Mouse (Mus musculus) myocyte (in vitro differentiated cells): ENCODE measurements around the gene Nnat. TPM values are rescaled to one million over a fixed set of nuclear protein-coding genes. Genes with fewer than 3 reads are reported as not detected.

Experiments used
- H3K27me3 ChIP-seq: one replicate; pipeline ENCODE4 v1.6.1; 2011; ENCODE audit not compliant: control insufficient read depth, insufficient read depth, insufficient read length
- H3K36me3 ChIP-seq: one replicate; pipeline ENCODE4 v1.6.1; 2011; ENCODE audit not compliant: control insufficient read depth, insufficient read depth
- H3K4me2 ChIP-seq: one replicate; pipeline ENCODE4 v1.6.1; 2011; ENCODE audit warnings: low read depth, control low read depth
- H3K4me3 ChIP-seq: one replicate; pipeline ENCODE4 v1.5.1; 2011; ENCODE audit warnings: mild to moderate bottlenecking, control low read depth, moderate library complexity
- H3K79me2 ChIP-seq: one replicate; pipeline ENCODE4 v1.6.1; 2011; ENCODE audit not compliant: control insufficient read depth, insufficient read depth
- H3ac ChIP-seq: one replicate; pipeline ENCODE4 v1.6.1; 2011; ENCODE audit not compliant: control insufficient read depth, insufficient read length
- CEBPB ChIP-seq: IDR thresholded peaks from 2 replicates; pipeline ENCODE4 v1.6.1; 2011; ENCODE audit warnings: mild to moderate bottlenecking, moderate library complexity; ENCODE audit not compliant: poor library complexity, insufficient read depth, severe bottlenecking
- E2F4 ChIP-seq: IDR thresholded peaks from one replicate; pipeline ENCODE4 v1.6.1; 2011; ENCODE audit warnings: mild to moderate bottlenecking, control low read depth, moderate library complexity; ENCODE audit not compliant: insufficient read depth
- MAX ChIP-seq: IDR thresholded peaks from one replicate; pipeline ENCODE4 v1.6.1; 2011; ENCODE audit warnings: low read depth, mild to moderate bottlenecking, control low read depth
- MYOD1 ChIP-seq, 3 experiments: IDR thresholded peaks; one replicate each; pipeline ENCODE4 v1.6.1; 2011; ENCODE audit warnings: control low read depth in 2 of 3, low read depth in 2 of 3, mild to moderate bottlenecking in 2 of 3, moderate library complexity in 1 of 3; ENCODE audit not compliant: insufficient read length in 2 of 3, control insufficient read depth in 1 of 3
- MYOG ChIP-seq, 3 experiments: IDR thresholded peaks; one replicate each; pipeline ENCODE4 v1.6.1; 2011; ENCODE audit warnings: control low read depth in 2 of 3, low read depth in 2 of 3, mild to moderate bottlenecking in 2 of 3; ENCODE audit not compliant: insufficient read length in 2 of 3, control insufficient read depth in 1 of 3, insufficient read depth in 1 of 3
- POLR2A ChIP-seq: IDR thresholded peaks from one replicate; pipeline ENCODE4 v1.6.1; 2011; ENCODE audit warnings: low read depth, mild to moderate bottlenecking, control low read depth, moderate library complexity; ENCODE audit not compliant: insufficient read length
- POLR2AphosphoS2 ChIP-seq: IDR thresholded peaks from one replicate; pipeline ENCODE4 v1.6.1; 2011; ENCODE audit warnings: low read depth, control low read depth; ENCODE audit not compliant: insufficient read length
- REST ChIP-seq: IDR thresholded peaks from one replicate; pipeline ENCODE4 v1.6.1; 2011; ENCODE audit warnings: mild to moderate bottlenecking, control low read depth, moderate library complexity; ENCODE audit not compliant: insufficient read depth, insufficient read length
- SRF ChIP-seq: IDR thresholded peaks from one replicate; pipeline ENCODE4 v1.6.1; 2011; ENCODE audit warnings: low read depth; ENCODE audit not compliant: control insufficient read depth, insufficient read length
- TCF12 ChIP-seq: IDR thresholded peaks from one replicate; pipeline ENCODE4 v1.6.1; 2011; ENCODE audit warnings: mild to moderate bottlenecking, control low read depth; ENCODE audit not compliant: poor library complexity, insufficient read depth, severe bottlenecking
- TCF3 ChIP-seq: IDR thresholded peaks from one replicate; pipeline ENCODE4 v1.6.1; 2011; ENCODE audit warnings: low read depth, control low read depth; ENCODE audit not compliant: insufficient read length
- USF1 ChIP-seq: IDR thresholded peaks from one replicate; pipeline ENCODE4 v1.6.1; 2011; ENCODE audit warnings: low read depth, mild to moderate bottlenecking, control low read depth, moderate library complexity
- polyA plus RNA-seq: library from polyadenylated mRNA; unstranded; fragments of >200 nt; fragmentation: generic; extraction: Trizol; gene quantifications from one replicate; pipeline ENCODE4 v1.2.1, GENCODE M21; 2012; ENCODE audit warnings: missing spikeins

Nnat gene
- 1.1 TPM for polyA plus RNA-seq

DNA sequence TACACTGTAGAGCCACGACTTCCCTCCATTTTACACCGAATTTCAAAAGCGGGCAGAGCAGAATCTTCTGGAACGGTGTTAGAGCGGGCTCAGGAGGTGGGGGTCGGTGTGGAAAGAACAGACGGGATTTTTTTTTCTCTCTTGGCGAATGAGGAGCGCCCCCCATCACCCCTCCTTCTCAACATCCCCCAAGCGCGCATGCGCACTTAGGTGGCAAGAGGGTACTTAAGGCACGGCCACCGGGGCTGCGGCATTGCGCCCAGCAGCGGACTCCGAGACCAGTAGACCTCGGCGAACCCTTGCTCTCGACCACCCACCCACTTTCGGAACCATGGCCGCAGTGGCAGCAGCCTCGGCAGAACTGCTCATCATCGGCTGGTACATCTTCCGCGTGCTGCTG lies at the start of gene Nnat:
TSS of gene Nnat (plus strand) at position 221 of the 400 bp plus-strand sequence.
- Histone ChIP-seq H3K4me3 (no peak within 1 kb of the TSS), H3K79me2 (peaks cover 77% of the 10 kb centered on the region), H3ac (no peak within 1 kb of the TSS), H3K27me3 (no peaks in the 10 kb centered on the region), H3K4me2 (no peak within 1 kb of the TSS), H3K36me3 (peaks cover 28% of the 10 kb centered on the region)
- TF ChIP-seq MAX, result no peak
- TF ChIP-seq POLR2A, result no peak
- no peak for TF ChIP-seq TCF12
- no peak for TF ChIP-seq CEBPB
- no peak for TF ChIP-seq USF1
- no peak for TF ChIP-seq MYOD1 (IDR thresholded peaks at IDR 0.05; ENCODE audit: control insufficient read depth in 1 of 3, insufficient read length in 2 of 3, low read depth in 2 of 3)
- no peak for TF ChIP-seq REST
- TF ChIP-seq TCF3, result no peak

DNA sequence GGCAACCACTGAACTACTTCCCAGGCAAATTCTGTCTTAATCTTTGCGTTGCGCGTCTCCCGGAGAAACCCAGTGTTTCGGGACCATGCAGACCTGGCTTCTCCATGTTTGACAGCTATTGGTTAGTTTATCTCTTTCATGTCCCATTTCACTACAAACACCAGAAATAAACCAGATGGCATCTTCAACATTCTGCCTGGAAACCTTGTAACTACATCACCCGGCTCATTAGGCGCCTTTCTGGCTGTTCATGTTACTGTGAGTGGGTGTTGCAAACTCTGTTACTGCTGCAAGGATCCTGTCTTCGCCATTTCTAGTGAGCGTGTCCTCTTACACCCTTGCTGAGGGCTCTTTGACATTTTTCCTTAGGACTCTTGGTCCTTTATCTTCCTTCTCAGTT lies 47.0 kb upstream of the Nnat start:
- Histone ChIP-seq H3K4me2 (no peak overlapping the region), H3K27me3 (peaks cover 63% of the 10 kb centered on the region), H3K36me3 (no peaks in the 10 kb centered on the region), H3K4me3 (no peak overlapping the region), H3ac (no peak overlapping the region), H3K79me2 (no peaks in the 10 kb centered on the region)
- TF ChIP-seq CEBPB, result no peak
- TF ChIP-seq POLR2AphosphoS2, result no peak
- no peak for TF ChIP-seq TCF12
- TF ChIP-seq POLR2A, result no peak
- TF ChIP-seq MYOG (IDR thresholded peaks at IDR 0.05; ENCODE audit: control insufficient read depth in 1 of 3, insufficient read depth in 1 of 3, insufficient read length in 2 of 3, low read depth in 2 of 3), result no peak
- TF ChIP-seq E2F4, result no peak

DNA sequence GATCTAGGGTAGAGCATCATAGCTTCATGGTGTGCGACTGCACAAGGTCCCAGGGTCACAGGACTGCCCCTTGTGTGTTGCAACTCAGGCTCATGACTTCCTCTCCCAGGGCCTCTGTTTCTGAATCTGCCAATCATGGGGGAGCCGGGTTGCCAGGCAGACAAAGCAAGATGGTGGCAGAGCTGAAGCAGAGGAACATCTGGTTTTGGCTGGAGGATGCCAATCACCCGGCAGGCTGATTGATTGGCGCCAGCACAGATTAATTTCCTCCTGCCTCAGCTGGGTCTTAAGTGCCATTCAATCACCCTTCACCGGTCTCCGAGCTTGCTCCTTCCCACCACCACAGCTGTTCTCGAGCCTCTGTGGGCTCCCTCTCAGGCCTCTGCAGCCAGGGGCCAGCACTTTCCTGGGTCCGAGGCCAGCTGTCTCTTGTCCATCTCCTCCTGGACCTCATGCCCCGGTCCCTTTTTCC lies 46.1 kb upstream of the Nnat start:
- Histone ChIP-seq H3K27me3 (peaks cover 64% of the 10 kb centered on the region), H3K4me3 (no peak overlapping the region)
- TF ChIP-seq POLR2AphosphoS2 (no peak), MYOG (IDR thresholded peaks at IDR 0.05; ENCODE audit: control insufficient read depth in 1 of 3, insufficient read depth in 1 of 3, insufficient read length in 2 of 3, low read depth in 2 of 3) (peak in 2 of 3 experiments; percentile 53 to 69), CEBPB (no peak), POLR2A (no peak), USF1 (no peak), REST (no peak), TCF12 (no peak), MYOD1 (IDR thresholded peaks at IDR 0.05; ENCODE audit: control insufficient read depth in 1 of 3, insufficient read length in 2 of 3, low read depth in 2 of 3) (peak in 2 of 3 experiments; percentile 40 to 78), TCF3 (no peak), SRF (no peak), E2F4 (no peak), MAX (no peak)

DNA sequence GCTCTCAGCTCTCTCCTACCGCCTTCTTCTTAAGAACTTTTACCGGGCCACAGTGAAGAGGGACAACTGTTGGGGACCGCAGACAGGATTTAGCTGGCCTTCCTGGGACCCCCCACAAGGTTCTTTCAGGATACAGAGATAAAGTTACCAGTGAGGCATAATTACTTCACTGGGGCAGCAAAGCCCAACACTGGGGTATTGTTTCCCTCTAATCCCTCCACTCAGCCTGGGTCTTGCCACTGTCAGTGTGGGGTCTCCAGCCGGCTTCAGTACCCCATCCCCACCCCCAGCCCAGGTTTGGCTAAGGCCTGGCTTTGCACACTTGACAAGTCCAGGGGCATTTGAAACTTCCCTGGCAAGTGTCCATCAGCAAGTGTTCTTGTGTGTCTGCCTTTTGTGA lies 45.5 kb upstream of the Nnat start:
- no peak overlapping the region for H3K4me3 ChIP-seq
- no peaks in the 10 kb centered on the region for H3K79me2 ChIP-seq
- no peaks in the 10 kb centered on the region for H3K36me3 ChIP-seq
- TF ChIP-seq MYOG (IDR thresholded peaks at IDR 0.05; ENCODE audit: control insufficient read depth in 1 of 3, insufficient read depth in 1 of 3, insufficient read length in 2 of 3, low read depth in 2 of 3) (no peak), TCF12 (no peak), POLR2A (no peak), SRF (no peak), CEBPB (no peak), E2F4 (no peak)
- no peak overlapping the region for H3K4me2 ChIP-seq
- H3ac ChIP-seq, result no peak overlapping the region
- peaks cover 66% of the 10 kb centered on the region for H3K27me3 ChIP-seq

More for the DNA sequence above, 46.1 kb upstream of the Nnat start:
- no peak overlapping the region for H3ac ChIP-seq
- H3K4me2 ChIP-seq, result no peak overlapping the region
- no peaks in the 10 kb centered on the region for H3K36me3 ChIP-seq
- H3K79me2 ChIP-seq, result no peaks in the 10 kb centered on the region

DNA sequence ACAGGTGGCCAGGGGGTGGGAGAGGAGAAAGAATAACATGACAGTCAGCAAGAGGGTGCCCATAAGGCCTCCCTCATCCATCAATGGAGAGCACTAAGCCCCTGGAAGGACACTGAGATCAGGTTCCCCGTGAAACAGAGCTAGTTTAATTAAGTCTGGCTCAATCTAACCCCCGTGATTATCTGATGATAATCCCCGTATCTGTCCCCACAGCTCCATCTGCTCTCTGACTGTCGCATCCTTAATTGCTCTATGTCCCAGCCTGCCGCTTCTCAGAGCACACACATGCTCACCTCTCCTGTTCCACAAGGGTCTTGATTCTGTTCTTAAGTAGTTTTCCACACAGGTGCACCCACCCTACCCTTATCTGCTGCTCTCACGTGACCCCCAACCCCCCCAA lies 42.4 kb upstream of the Nnat start:
- peaks cover 60% of the 10 kb centered on the region for H3K27me3 ChIP-seq

More for the DNA sequence above, 42.4 kb upstream of the Nnat start:
- H3K36me3 ChIP-seq, result no peaks in the 10 kb centered on the region
- no peaks in the 10 kb centered on the region for H3K79me2 ChIP-seq
- H3ac ChIP-seq, result no peak overlapping the region
- H3K4me3 ChIP-seq, result no peak overlapping the region
- H3K4me2 ChIP-seq, result no peak overlapping the region
- TF ChIP-seq TCF3 (no peak), E2F4 (no peak), CEBPB (no peak), MYOD1 (IDR thresholded peaks at IDR 0.05; ENCODE audit: control insufficient read depth in 1 of 3, insufficient read length in 2 of 3, low read depth in 2 of 3) (no peak)
